Mouse (Mus musculus) heart, postnatal 0 days (tissue): Measurements from ENCODE around the gene Gm7138. TPM values are rescaled to one million over a fixed set of nuclear protein-coding genes. Genes with fewer than 3 reads are reported as not detected.
A peak's percentile ranks its signal among the peaks of the same experiment; 100 is the strongest.
"Not testable (repeated sequence)": the region's sequence is repeated elsewhere in the genome, so short reads cannot be mapped to it uniquely, and the experiment has no call there.

Experiments used
- ATAC-seq: fragments of 200-750 bp; cut with Nextera tagmentation; 2 replicates; pipeline ENCODE4 v1.8.0; 2017; ENCODE audit warnings: low read depth, moderate number of reproducible peaks, moderate library complexity; ENCODE audit not compliant: insufficient read depth
- DNase-seq: peaks from one replicate; pipeline ENCODE4 v3.0.0-alpha.2; 2016; ENCODE audit warnings: low spot score
- H3K27ac ChIP-seq: fragments of 300-500 bp; sonication (generic); 2 replicates; pipeline ENCODE4 v1.5.1; 2014; ENCODE audit warnings: low read depth, mild to moderate bottlenecking
- H3K27me3 ChIP-seq: fragments of 300-500 bp; sonication (generic); 2 replicates; pipeline ENCODE4 v1.6.1; 2014; ENCODE audit warnings: low read length, mixed read lengths; ENCODE audit not compliant: control insufficient read depth, insufficient read depth
- H3K36me3 ChIP-seq: fragments of 300-500 bp; sonication (generic); replicated peaks from 2 replicates; pipeline ENCODE4 v1.6.1; 2014; ENCODE audit warnings: low read length, mixed read lengths; ENCODE audit not compliant: control insufficient read depth, insufficient read depth
- H3K4me1 ChIP-seq: fragments of 300-500 bp; sonication (generic); 2 replicates; pipeline ENCODE4 v1.6.1; 2014; ENCODE audit warnings: antibody characterized with exemption; ENCODE audit not compliant: control insufficient read depth, insufficient read depth
- H3K4me2 ChIP-seq: fragments of 300-500 bp; sonication (generic); 2 replicates; pipeline ENCODE4 v1.6.1; 2014; ENCODE audit warnings: low read depth, mild to moderate bottlenecking, low read length, moderate library complexity
- H3K4me3 ChIP-seq: fragments of 300-500 bp; sonication (generic); 2 replicates; pipeline ENCODE4 v1.5.1; 2014; ENCODE audit warnings: low read depth, low read length
- H3K9ac ChIP-seq: fragments of 300-500 bp; sonication (generic); replicated peaks from 2 replicates; pipeline ENCODE4 v1.6.1; 2014; ENCODE audit warnings: low read depth, low read length, mixed read lengths
- H3K9me3 ChIP-seq: fragments of 300-500 bp; sonication (generic); replicated peaks from 2 replicates; pipeline ENCODE4 v1.6.1; 2016; ENCODE audit warnings: low read length; ENCODE audit not compliant: control insufficient read depth
- CTCF ChIP-seq: IDR thresholded peaks from 2 replicates; pipeline ENCODE4 v1.5.1; 2016; ENCODE audit warnings: antibody characterized with exemption, control low read depth, low read depth
- EP300 ChIP-seq: IDR thresholded peaks from 2 replicates; pipeline ENCODE4 v1.6.1; 2016; ENCODE audit warnings: antibody characterized with exemption, low read depth
- WGBS: fragments of 180-500 bp; shearing (Covaris S2); extraction: QIAGEN DNeasy Blood & Tissue Kit; methylation state at CpG from one replicate; pipeline ENCODE4 v1.1.7; 2014; 5-methylcytosine and 5-hydroxymethylcytosine counted together
- polyA plus RNA-seq: library from polyadenylated mRNA; unstranded; fragments of >200 nt; fragmentation: Nextera tagmentation; extraction: Ambion mirVana; gene quantifications from 2 replicates; pipeline ENCODE4 v1.2.1, GENCODE M21; 2015
- total RNA-seq: library from RNA; depleted of rRNA; stranded (reverse); fragments of >200 nt; gene quantifications from 2 replicates; pipeline ENCODE4 v1.2.3, GENCODE M21; 2014; ENCODE audit warnings: low replicate concordance

Gene Gm7138
- total and polyA plus RNA-seq, 2 experiments from 2014 or later = not detected

- H3K9me3 ChIP-seq = no peaks in the 10 kb centered on the region
- ATAC-seq = no peak
- TF ChIP-seq EP300 (no peak), CTCF (no peak)
- no peak for DNase-seq
- no peaks in the 10 kb centered on the region for H3K4me1 ChIP-seq
- 57% methylated on average over 3 of the region's 3 CpGs for WGBS
- H3K4me3 ChIP-seq = no peak overlapping the region
- no peak overlapping the region for H3K27ac ChIP-seq
- H3K36me3 ChIP-seq = no peaks in the 10 kb centered on the region
- no peak overlapping the region for H3K4me2 ChIP-seq
- no peak overlapping the region for H3K9ac ChIP-seq
- no peaks in the 10 kb centered on the region for H3K27me3 ChIP-seq
Observed at GRCm38 (mm10) chr10:77804095-77804494, 27.4 kb upstream of the Gm7138 start.

- Histone ChIP-seq H3K27me3 (no peaks in the 10 kb centered on the region), H3K4me3 (no peak within 1 kb of the TSS), H3K4me1 (no peaks in the 10 kb centered on the region), H3K4me2 (no peak within 1 kb of the TSS), H3K9me3 (no peaks in the 10 kb centered on the region), H3K27ac (no peak within 1 kb of the TSS), H3K36me3 (no peaks in the 10 kb centered on the region), H3K9ac (no peak within 1 kb of the TSS)
- WGBS = 69% methylated on average over 8 of the region's 8 CpGs
- TF ChIP-seq EP300 = no peak
- TF ChIP-seq CTCF = no peak
- ATAC-seq (no peak), DNase-seq (no peak)
Observed at GRCm38 (mm10) chr10:77798921-77799508, 22.3 kb upstream of the Gm7138 start, which contains the start of gene Gm19668. Gene Gm19668 (minus strand): TSS chr10:77799133.

GRCm38 (mm10) chr10:77798164-77798920 is 21.6 kb upstream of the Gm7138 start:
- WGBS = 30% methylated on average over 3 of the region's 3 CpGs
- DNase-seq, H3K9me3 ChIP-seq, H3K4me1 ChIP-seq, H3K4me2 ChIP-seq, H3K36me3 ChIP-seq, H3K9ac ChIP-seq, H3K4me3 ChIP-seq, H3K27me3 ChIP-seq, H3K27ac ChIP-seq: not testable (repeated sequence)
- ATAC-seq = peak; percentile 17; the same call in 1 of the 2 replicates

- Histone ChIP-seq H3K36me3 (no peaks in the 10 kb centered on the region), H3K9ac (no peak overlapping the region), H3K4me2 (no peak overlapping the region), H3K4me1 (no peaks in the 10 kb centered on the region), H3K27me3 (no peaks in the 10 kb centered on the region), H3K9me3 (no peaks in the 10 kb centered on the region), H3K27ac (no peak overlapping the region), H3K4me3 (no peak overlapping the region)
- no peak for TF ChIP-seq EP300
- no peak for TF ChIP-seq CTCF
- peak; percentile 39 for ATAC-seq
- WGBS = 14% methylated on average over 3 of the region's 3 CpGs
- DNase-seq = peak; percentile 47
Observed at GRCm38 (mm10) chr10:77797677-77798076, 20.9 kb upstream of the Gm7138 start.

- no peak within 1 kb of the TSS for H3K4me2 ChIP-seq
- H3K9ac ChIP-seq = no peak within 1 kb of the TSS
- H3K27me3 ChIP-seq = no peaks in the 10 kb centered on the region
- DNase-seq (no peak), ATAC-seq (no peak)
- no peaks in the 10 kb centered on the region for H3K9me3 ChIP-seq
- TF ChIP-seq CTCF (no peak), EP300 (no peak)
- no peak within 1 kb of the TSS for H3K27ac ChIP-seq
- WGBS = 63% methylated on average over 2 of the region's 2 CpGs
- H3K4me3 ChIP-seq = no peak within 1 kb of the TSS
- no peaks in the 10 kb centered on the region for H3K36me3 ChIP-seq
- H3K4me1 ChIP-seq = no peaks in the 10 kb centered on the region
Observed at GRCm38 (mm10) chr10:77794976-77795375, 18.2 kb upstream of the Gm7138 start, which contains the start of gene Gm9639. Gene Gm9639 (minus strand): TSS chr10:77795076.

GRCm38 (mm10) chr10:77788621-77789020 is 11.9 kb upstream of the Gm7138 start:
- no peak overlapping the region for H3K9ac ChIP-seq
- no peak for ATAC-seq
- TF ChIP-seq CTCF = no peak
- no peak overlapping the region for H3K4me2 ChIP-seq
- H3K4me3 ChIP-seq = no peak overlapping the region
- DNase-seq = no peak
- H3K4me1 ChIP-seq = no peaks in the 10 kb centered on the region
- H3K9me3 ChIP-seq = no peaks in the 10 kb centered on the region
- H3K36me3 ChIP-seq = no peaks in the 10 kb centered on the region
- H3K27me3 ChIP-seq = no peaks in the 10 kb centered on the region
- 85% methylated on average over 2 of the region's 2 CpGs for WGBS
- no peak overlapping the region for H3K27ac ChIP-seq

- H3K4me1 ChIP-seq, ATAC-seq, H3K27me3 ChIP-seq, H3K9ac ChIP-seq, H3K27ac ChIP-seq, DNase-seq, H3K36me3 ChIP-seq, H3K9me3 ChIP-seq, H3K4me2 ChIP-seq, H3K4me3 ChIP-seq: not testable (repeated sequence)
- 60% methylated on average over 1 of the region's 1 CpGs for WGBS
Observed at GRCm38 (mm10) chr10:77787876-77788275, 11.1 kb upstream of the Gm7138 start, which contains the start of gene Gm7137. Gene Gm7137 (minus strand): TSS chr10:77788200.

GRCm38 (mm10) chr10:77783396-77783795 is 6.7 kb upstream of the Gm7138 start:
- H3K4me1 ChIP-seq, H3K4me2 ChIP-seq, H3K27me3 ChIP-seq, H3K9me3 ChIP-seq, H3K4me3 ChIP-seq, H3K27ac ChIP-seq, H3K9ac ChIP-seq, H3K36me3 ChIP-seq, DNase-seq: not testable (repeated sequence)
- ATAC-seq = peak; percentile 88
- whole genome bisulfite sequencing = 10% methylated on average over 1 of the region's 3 CpGs
